Mouse (Mus musculus) CD4-positive, CD25-positive, alpha-beta regulatory T cell, adult 4 months (primary cell): ENCODE results near the gene Krtap16-1. TPM values are rescaled to one million over a fixed set of nuclear protein-coding genes. Genes with fewer than 3 reads are reported as not detected.

Experiments used
- ATAC-seq: one replicate; pipeline ENCODE4 v1.8.0; 2017
- polyA plus RNA-seq, 2 experiments: library from polyadenylated mRNA; unstranded; fragments of 100-300 nt; shearing (Covaris generic); gene quantifications; one replicate each; pipeline ENCODE4 v1.2.1; 2017

Gene Krtap16-1
- not detected for polyA plus RNA-seq

- ATAC-seq = no peak
Measured at GRCm38 (mm10) chr11:99986180-99986647, at the start of gene Krtap16-1. Gene Krtap16-1 (minus strand): TSS chr11:99986597.

GRCm38 (mm10) chr11:100029768-100030167 lies 43.4 kb upstream of the Krtap16-1 start, which contains the start of gene Krt33b:
Gene Krt33b (minus strand): TSS chr11:100029868.
- no peak for ATAC-seq

- no peak for ATAC-seq
Measured at GRCm38 (mm10) chr11:100021438-100021837, 35.0 kb upstream of the Krtap16-1 start.

GRCm38 (mm10) chr11:100019466-100019865 lies 33.1 kb upstream of the Krtap16-1 start:
- no peak for ATAC-seq

GRCm38 (mm10) chr11:100016112-100016511 lies 29.7 kb upstream of the Krtap16-1 start, which contains the start of gene Krt33a:
Gene Krt33a (minus strand): TSS chr11:100016212.
- ATAC-seq = no peak

GRCm38 (mm10) chr11:100013691-100014171 lies 27.3 kb upstream of the Krtap16-1 start:
- no peak for ATAC-seq

- no peak for ATAC-seq
Measured at GRCm38 (mm10) chr11:100010682-100011081, 24.3 kb upstream of the Krtap16-1 start.

GRCm38 (mm10) chr11:100008336-100008735 lies 21.9 kb upstream of the Krtap16-1 start:
- ATAC-seq = no peak

- ATAC-seq = no peak
Measured at GRCm38 (mm10) chr11:100006624-100007023, 20.2 kb upstream of the Krtap16-1 start.

GRCm38 (mm10) chr11:100005905-100006304 lies 19.5 kb upstream of the Krtap16-1 start:
- no peak for ATAC-seq

GRCm38 (mm10) chr11:100004846-100005245 lies 18.4 kb upstream of the Krtap16-1 start:
- ATAC-seq = no peak

GRCm38 (mm10) chr11:99999091-99999490 lies 12.7 kb upstream of the Krtap16-1 start:
- no peak for ATAC-seq

- no peak for ATAC-seq
Measured at GRCm38 (mm10) chr11:99994384-99994661, 7.9 kb upstream of the Krtap16-1 start.

GRCm38 (mm10) chr11:99993620-99994383 lies 7.4 kb upstream of the Krtap16-1 start, which contains the start of gene Krtap17-1:
Gene Krtap17-1 (minus strand): TSS chr11:99993994.
- no peak for ATAC-seq

- ATAC-seq = no peak
Measured at GRCm38 (mm10) chr11:99990571-99990970, 4.2 kb upstream of the Krtap16-1 start.

GRCm38 (mm10) chr11:99989881-99990405 lies 3.5 kb upstream of the Krtap16-1 start:
- no peak for ATAC-seq

- ATAC-seq = no peak
Measured at GRCm38 (mm10) chr11:99988530-99988929, 2.1 kb upstream of the Krtap16-1 start.

GRCm38 (mm10) chr11:99985291-99986092 lies 905 bp downstream of the Krtap16-1 start:
- ATAC-seq = no peak

- ATAC-seq = no peak
Measured at GRCm38 (mm10) chr11:99983442-99983841, 3.0 kb downstream of the Krtap16-1 start.

- no peak for ATAC-seq
Measured at GRCm38 (mm10) chr11:99982731-99983130, 3.7 kb downstream of the Krtap16-1 start.

GRCm38 (mm10) chr11:99978953-99979352 lies 7.4 kb downstream of the Krtap16-1 start, which contains the start of gene Krtap29-1:
Gene Krtap29-1 (minus strand): TSS chr11:99979053.
- no peak for ATAC-seq

GRCm38 (mm10) chr11:99965961-99966360 lies 20.4 kb downstream of the Krtap16-1 start:
- no peak for ATAC-seq

GRCm38 (mm10) chr11:99964213-99964612 lies 22.2 kb downstream of the Krtap16-1 start:
- no peak for ATAC-seq
